Mouse (Mus musculus): ENCODE results near the gene Nwd1.
"Not testable (repeated sequence)": the region's sequence is repeated elsewhere in the genome, so short reads cannot be mapped to it uniquely, and the experiment has no call there.

Gene Nwd1

GRCm38 (mm10) chr8:72646060-72646767 is at the start of gene Nwd1:
Gene Nwd1, plus strand, starts transcription at chr8:72646711.
- DNase-seq (ENCODE audit: inconsistent age in 2 of 2, low spot score in 1 of 2): peak; percentile 54 to 81

- DNase-seq (ENCODE audit: inconsistent age in 2 of 2, low spot score in 1 of 2): peak in 1 of 2 experiments; percentile 10
Measured at GRCm38 (mm10) chr8:72642885-72643284, 3.6 kb upstream of the Nwd1 start.

DNA sequence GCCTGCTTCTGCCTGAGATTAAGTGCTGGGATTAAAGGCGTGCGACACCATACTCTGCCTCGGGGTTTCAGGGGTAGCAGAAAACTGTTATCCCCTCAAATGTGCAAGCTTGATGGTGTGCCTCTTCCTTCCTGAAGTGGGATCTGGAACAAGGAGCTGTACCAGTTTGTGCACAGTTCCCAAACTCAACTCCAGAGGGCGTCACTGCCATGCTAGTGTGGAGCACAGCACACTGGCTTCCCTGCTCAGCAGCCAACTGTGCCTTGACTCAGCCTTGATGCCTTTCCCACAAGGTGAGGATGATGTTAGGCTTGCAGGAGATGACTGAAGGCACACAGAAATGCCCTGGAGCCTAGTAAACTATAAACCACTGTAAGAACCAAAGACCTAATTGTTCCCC is 1.9 kb upstream of the Nwd1 start:
- DNase-seq (ENCODE audit: inconsistent age in 2 of 2, low spot score in 1 of 2): peak in 1 of 2 experiments; percentile 55

GRCm38 (mm10) chr8:72646768-72647143 is 245 bp downstream of the Nwd1 start:
- DNase-seq (ENCODE audit: inconsistent age in 2 of 2, low spot score in 1 of 2): no peak

GRCm38 (mm10) chr8:72650697-72651096 is 4.2 kb downstream of the Nwd1 start:
- no peak for DNase-seq (ENCODE audit: inconsistent age in 2 of 2, low spot score in 1 of 2)

- DNase-seq (ENCODE audit: inconsistent age in 2 of 2, low spot score in 1 of 2): peak in 1 of 2 experiments; percentile 23
Measured at GRCm38 (mm10) chr8:72654565-72655521, 8.3 kb downstream of the Nwd1 start.

DNA sequence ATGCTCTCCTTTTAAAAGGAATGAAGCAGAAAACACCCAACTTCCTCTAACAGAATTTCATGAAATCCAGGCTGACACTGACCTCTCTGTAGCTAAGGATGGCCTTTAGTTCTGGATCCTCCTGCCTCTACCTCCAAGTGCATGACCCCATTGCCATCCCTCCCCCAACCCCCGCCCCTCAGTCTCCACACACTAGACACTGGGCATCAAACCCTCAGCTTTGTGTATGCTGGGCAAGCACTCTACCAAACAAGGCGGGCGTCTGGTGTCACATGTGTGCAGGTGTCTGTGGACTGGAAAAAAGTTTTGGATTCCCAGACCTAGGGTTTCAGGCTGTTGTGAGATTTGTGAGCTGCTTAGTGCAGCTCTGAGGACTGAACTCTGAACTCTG is 9.0 kb downstream of the Nwd1 start:
- no peak for DNase-seq (ENCODE audit: inconsistent age in 2 of 2, low spot score in 1 of 2)

DNA sequence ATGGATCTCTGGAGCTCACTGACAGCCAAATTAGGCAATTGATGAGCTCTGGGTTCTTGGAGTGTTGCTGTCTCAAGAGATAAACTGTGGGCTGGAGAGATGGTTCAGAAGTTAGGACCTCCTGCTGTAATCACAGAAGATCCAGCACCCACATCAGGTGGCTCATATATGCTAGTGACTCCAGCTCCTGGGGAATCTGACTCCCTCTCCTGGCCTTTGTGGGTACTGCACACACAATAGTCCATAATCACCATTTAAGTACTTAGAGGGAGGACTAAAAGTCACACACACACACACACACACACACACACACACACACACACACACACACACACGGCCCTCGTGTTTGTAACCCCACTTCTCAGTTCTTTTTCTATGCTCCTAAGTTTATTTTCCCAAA is 13.5 kb downstream of the Nwd1 start:
- peak in 1 of 2 experiments; percentile 14 for DNase-seq (ENCODE audit: inconsistent age in 2 of 2, low spot score in 1 of 2)

GRCm38 (mm10) chr8:72664107-72664652 is 17.7 kb downstream of the Nwd1 start:
- DNase-seq (ENCODE audit: inconsistent age in 2 of 2, low spot score in 1 of 2): peak in 1 of 2 experiments; percentile 23

- DNase-seq (ENCODE audit: inconsistent age in 2 of 2, low spot score in 1 of 2): no peak
Measured at GRCm38 (mm10) chr8:72664757-72665156, 18.2 kb downstream of the Nwd1 start.

GRCm38 (mm10) chr8:72665405-72665804 is 18.9 kb downstream of the Nwd1 start:
- peak in 1 of 2 experiments; percentile 14 for DNase-seq (ENCODE audit: inconsistent age in 2 of 2, low spot score in 1 of 2)

DNA sequence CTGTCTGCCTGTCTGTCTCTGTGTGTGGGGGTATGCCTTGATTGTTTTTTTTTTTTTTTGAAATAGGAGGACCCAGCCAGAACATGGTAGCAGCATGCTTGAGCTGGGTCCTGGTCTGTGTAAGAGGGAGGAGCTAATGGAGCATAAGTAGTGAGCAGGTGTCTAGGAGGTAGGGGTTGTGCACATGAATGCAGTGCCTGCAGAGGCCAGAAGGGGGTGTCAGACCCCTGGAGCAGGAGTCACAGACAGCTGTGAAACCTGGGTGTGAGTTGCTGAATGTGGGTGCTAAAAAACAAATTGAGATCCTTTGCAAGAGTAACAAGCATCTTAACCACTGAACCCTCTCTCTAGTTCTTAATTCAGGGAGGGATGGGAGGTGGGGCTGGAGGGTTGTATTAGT is 22.4 kb downstream of the Nwd1 start:
- peak in 1 of 2 experiments; percentile 13 for DNase-seq (ENCODE audit: inconsistent age in 2 of 2, low spot score in 1 of 2)

DNA sequence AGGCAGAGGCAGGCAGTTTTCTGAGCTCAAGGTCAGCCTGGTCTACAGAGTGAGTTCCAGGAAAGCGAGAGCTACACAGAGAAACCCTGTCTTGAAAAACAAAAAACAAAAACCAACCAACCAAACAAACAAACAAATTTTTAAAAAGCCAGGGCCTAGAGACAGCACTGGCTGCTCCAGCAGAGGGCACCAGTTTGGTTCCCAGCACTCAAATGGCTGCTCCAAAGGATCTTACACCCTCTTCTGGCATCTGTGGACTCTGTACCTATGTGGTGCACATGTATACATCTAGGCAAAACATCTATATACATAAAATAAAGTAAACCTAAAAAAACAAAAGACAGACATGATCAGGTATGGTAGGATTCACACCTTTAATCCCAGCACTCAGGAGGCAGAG is 26.3 kb downstream of the Nwd1 start:
- DNase-seq (ENCODE audit: inconsistent age in 2 of 2, low spot score in 1 of 2): peak in 1 of 2 experiments; percentile 15

GRCm38 (mm10) chr8:72674184-72674583 is 27.7 kb downstream of the Nwd1 start:
- DNase-seq (ENCODE audit: inconsistent age in 2 of 2, low spot score in 1 of 2): peak in 1 of 2 experiments; percentile 24

DNA sequence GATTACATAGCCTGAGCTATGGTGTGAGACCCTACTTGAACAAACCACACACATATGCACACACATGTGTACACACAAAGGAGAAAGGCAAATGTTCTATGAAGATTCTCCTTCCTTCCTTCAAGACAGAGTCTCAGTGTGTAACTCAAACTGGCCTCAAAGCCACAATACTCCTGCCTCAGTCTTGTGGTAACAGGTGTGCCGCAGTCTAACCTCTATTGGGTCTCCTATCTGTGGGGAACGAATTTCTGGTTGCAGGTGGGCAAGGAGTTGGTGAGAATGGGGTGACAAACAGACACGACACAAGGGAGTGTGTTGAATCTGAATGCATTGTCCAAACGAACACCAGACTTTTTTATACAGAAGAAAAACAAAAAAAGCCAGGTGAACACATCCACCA is 29.9 kb downstream of the Nwd1 start:
- DNase-seq (ENCODE audit: inconsistent age in 2 of 2, low spot score in 1 of 2): no peak

- not testable (repeated sequence) for DNase-seq (ENCODE audit: inconsistent age in 2 of 2, low spot score in 1 of 2)
Measured at GRCm38 (mm10) chr8:72676844-72677243, 30.3 kb downstream of the Nwd1 start.

GRCm38 (mm10) chr8:72677331-72677730 is 30.8 kb downstream of the Nwd1 start:
- DNase-seq (ENCODE audit: inconsistent age in 2 of 2, low spot score in 1 of 2): no peak

- peak; percentile 61 to 88 for DNase-seq (ENCODE audit: inconsistent age in 2 of 2, low spot score in 1 of 2)
Measured at GRCm38 (mm10) chr8:72680133-72680532, 33.6 kb downstream of the Nwd1 start.

- peak in 1 of 2 experiments; percentile 13 for DNase-seq (ENCODE audit: inconsistent age in 2 of 2, low spot score in 1 of 2)
Measured at GRCm38 (mm10) chr8:72682051-72682687, 35.7 kb downstream of the Nwd1 start.

- no peak for DNase-seq (ENCODE audit: inconsistent age in 2 of 2, low spot score in 1 of 2)
Measured at GRCm38 (mm10) chr8:72683010-72683521, 36.6 kb downstream of the Nwd1 start.

GRCm38 (mm10) chr8:72683572-72684099 is 37.1 kb downstream of the Nwd1 start:
- DNase-seq (ENCODE audit: inconsistent age in 2 of 2, low spot score in 1 of 2): peak in 1 of 2 experiments; percentile 12
